Mouse (Mus musculus) layer of hippocampus, postnatal 10 days (tissue): ENCODE measurements at regions not wholly inside any gene's neighbourhood (a gene's known extent, or its start where the extent isn't known, plus 50 kb on each side); places are given as distances from the start of the nearest gene placed in this dataset.

Experiments
- DNase-seq, 2 experiments: peaks; one replicate each; pipeline ENCODE4 v3.0.0; 2021; ENCODE audit warnings: low spot score in 2 of 2

GRCm38 (mm10) chr5:85467811-85468210 lies 597.6 kb downstream of the Cenpc1 start:
- no peak for DNase-seq

- no peak for DNase-seq
Measured at GRCm38 (mm10) chr5:85467151-85467550, 598.2 kb downstream of the Cenpc1 start.
